Mouse (Mus musculus) gastrocnemius, adult 18-20 months (tissue): ENCODE results near the gene Cmip. TPM values are rescaled to one million over a fixed set of nuclear protein-coding genes. Genes with fewer than 3 reads are reported as not detected.

Experiments
- DNase-seq: peaks from one replicate; pipeline ENCODE4 v3.0.0; 2021; ENCODE audit warnings: low spot score
- total RNA-seq, 2 experiments: library from RNA; stranded (reverse); gene quantifications; 2 replicates each; pipeline ENCODE4 v1.2.3; 2021

Cmip gene
- total RNA-seq, 2 experiments from 2014 or later, result 6.8 to 8.5 TPM

DNA sequence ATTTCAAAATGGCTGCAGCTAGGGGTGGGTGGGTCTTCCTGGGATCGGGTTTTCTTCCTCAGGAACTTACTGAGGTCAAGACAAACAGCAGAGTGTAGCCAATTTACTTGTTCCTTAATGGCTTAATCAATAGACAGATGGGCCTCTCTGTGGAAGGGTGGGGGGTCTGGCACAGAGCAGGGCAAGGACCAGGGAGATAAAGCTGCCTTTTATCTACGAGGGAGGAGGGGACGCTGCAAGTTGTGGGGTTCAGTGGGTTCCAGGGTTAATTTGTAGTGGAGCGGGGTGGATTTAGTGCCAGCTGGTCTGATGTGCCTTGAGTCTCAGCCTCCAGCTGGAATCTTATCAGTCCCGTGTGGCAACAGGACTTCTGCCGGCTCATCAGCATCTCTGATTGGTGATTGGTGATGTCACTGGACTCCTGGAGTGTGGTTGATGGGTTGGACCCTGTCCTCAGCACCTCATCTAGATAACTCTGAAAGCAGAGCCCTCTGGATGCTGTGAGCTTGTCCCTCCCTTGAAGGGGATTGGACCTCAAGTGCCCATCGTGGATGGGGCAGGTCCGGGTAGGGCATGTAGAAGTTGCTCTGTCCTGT lies 65.9 kb downstream of the Cmip start:
- DNase-seq, result no peak

DNA sequence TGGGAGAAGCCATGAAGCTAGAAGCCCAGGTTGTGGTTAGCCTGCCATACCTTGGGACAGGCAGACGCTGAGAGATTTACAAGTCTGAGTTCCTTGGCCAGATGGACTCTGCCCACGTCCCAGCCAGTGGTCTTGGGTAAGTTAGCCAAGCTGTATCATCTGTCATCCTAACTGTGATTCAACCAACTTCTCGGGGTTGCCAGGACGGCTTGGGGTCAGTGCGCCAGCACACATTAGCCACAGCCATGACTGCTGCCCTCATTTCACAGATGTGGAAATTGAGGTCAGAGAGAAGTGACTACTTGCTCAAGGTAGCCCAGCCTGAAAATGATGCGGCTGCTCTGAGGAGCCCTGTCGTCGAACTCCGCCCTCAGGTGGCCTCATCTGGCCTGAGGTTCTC lies 68.0 kb downstream of the Cmip start:
- no peak for DNase-seq

DNA sequence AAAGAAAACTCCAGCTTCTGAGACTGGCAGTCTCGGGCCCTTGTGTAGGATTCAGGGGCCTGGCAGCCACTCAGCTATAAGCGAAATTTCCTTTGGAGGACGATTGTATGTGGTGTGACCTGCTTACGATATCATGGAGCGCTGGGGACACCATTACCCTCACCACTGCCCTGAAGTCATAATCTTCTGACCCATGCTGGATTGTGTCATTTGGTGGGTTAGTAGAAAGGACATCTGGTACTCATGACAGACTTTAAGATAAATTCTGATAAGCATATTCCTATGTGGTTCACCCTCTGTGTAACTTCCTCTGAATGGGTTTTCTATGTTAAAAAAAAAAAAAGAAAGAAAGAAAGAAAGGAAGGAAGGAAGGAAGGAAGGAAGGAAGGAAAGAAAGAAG lies 69.9 kb downstream of the Cmip start:
- no peak for DNase-seq

GRCm38 (mm10) chr8:117327385-117327837 lies 70.5 kb downstream of the Cmip start:
- no peak for DNase-seq

GRCm38 (mm10) chr8:117328758-117329157 lies 71.9 kb downstream of the Cmip start:
- no peak for DNase-seq

DNA sequence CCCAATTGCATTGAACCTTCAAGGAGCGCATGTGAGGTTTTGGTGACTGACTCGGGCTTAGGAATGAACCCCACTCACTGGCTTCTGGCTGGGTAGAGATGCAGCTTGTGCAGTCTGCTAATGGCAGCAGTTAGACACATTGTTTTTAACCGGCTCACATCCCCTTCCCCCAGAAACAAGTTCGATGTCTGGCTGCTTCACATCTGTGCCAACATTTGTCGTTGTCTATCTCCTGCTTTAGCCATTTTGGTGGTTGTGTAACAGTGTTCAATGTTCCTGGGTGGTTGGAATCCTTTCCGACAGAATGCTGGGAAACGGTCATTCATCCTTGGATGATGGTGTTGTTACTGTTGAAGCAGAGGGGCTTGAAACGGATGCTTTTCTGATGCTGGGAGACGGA lies 72.3 kb downstream of the Cmip start:
- DNase-seq, result no peak

- no peak for DNase-seq
Observed at GRCm38 (mm10) chr8:117329903-117330302, 73.0 kb downstream of the Cmip start.

DNA sequence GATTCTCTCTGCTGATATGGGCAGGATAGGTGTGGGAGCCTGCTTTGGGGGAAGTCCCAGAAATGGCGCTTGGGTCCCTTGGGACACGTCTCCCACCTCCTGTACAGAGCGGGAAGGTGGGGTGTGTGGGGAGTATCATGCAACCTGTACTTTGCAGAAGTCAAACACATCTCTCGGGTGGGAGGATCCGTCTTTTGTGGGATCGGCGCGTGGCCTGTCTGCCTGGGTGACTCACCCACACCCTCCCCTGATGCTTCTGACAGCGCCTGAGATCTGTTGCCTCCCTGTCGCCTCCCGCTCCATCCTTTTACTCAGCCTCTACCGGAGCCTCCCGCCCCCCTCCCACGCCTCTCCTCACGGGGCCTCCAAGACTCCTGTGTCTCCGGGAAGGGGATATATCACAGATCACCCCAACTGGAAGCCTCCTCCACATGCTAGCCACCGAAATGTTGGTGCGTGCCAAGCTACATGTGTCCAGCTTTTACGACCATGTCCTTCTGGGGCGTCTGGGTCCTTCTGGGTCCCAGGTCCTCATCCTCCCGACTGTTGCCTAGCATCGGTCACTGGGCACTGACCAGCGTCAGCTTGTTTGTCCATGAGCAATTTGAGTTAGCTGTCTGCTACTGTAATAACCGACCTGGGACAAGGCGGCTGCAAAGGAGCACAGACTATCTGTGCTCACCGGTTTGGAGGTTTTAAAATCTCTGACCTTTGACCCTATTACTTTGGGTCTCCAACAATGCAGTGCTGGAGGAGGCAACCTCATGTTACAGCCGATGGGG lies 75.6 kb downstream of the Cmip start:
- DNase-seq, result no peak

DNA sequence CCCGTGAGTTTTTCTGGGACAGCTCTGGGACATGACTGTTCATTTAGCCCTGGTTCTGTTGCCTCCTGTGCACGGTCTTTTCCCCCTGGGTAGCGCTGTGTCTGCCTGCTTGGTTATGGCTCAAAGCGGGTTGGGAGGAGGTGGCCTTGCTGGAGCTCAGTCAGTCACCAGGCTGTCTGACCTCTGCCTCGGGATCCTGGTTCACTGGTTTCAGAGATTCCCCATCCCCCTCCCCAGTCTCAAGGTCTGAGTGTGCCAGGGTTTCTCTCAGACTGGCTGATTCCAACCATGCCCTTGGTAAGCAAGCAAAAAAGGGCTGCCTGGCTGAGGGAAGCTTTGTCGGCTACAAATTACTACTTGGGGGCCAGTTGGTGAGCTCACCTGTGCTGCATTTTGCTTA lies 76.8 kb downstream of the Cmip start:
- no peak for DNase-seq

DNA sequence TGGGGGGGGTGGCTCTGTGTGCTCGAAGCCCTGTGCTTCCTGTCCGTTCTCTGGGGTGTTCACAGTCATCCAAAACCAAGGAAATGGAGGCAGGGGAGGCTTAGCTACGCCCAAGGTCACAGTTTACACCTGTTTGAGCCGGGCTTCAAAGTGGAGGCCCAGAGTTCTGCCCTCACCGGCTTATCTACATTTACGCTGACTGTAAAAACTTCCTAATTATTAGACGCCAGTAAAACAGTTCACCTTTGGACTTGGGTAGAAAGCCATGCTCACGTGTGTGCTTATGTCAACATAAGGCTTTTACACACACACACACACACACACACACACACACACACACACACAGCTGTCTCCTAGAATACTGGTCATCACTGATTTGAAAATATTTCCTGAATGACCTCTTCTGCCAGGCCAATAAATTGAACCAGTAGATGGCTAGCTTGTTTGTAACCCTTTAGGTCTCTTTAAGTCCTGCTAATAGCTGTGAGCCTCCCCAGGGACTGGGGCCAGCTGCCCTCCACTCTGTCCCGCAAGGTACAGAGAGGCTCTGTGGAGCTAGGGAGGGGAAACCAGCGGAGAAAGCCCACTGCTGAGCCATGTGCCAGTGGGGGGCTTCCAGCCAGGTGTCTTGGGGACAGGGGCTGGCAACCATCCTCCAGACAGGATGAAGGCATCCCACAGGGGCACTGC lies 77.3 kb downstream of the Cmip start:
- no peak for DNase-seq

DNA sequence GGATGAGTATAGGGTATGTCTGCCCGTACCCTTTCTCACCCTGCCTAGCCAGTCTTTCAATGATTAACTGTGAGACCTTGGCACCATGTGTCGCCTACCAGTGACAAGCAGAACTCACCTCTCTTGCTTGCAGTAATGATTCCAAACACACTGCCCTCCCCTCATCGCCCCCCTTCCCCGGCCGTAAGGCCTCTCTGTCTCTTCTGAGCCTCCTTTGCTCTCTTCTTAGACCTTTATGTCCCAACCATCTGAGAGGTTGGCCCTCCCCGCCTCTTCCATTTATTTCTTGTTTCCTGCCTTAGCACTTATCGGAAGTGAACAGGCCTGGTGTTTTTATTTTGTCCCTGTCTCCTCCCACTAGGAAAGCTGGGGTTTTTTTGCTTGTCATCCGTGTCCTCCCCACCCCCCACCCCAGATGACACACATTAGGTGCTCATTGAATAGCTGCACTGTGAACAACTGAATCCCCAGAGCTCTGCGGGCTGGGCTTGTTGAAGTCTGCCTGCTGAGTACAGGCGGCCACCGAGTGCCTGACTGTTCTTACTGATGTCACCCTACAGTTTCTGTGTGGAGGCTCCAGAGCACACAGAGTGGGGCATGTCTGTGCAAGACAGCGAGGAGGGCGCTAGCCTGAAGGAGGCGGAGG lies 78.0 kb downstream of the Cmip start:
- DNase-seq, result no peak

- no peak for DNase-seq
Observed at GRCm38 (mm10) chr8:117335423-117335822, 78.6 kb downstream of the Cmip start.

GRCm38 (mm10) chr8:117337188-117337587 lies 80.3 kb downstream of the Cmip start:
- DNase-seq, result no peak

- DNase-seq, result no peak
Observed at GRCm38 (mm10) chr8:117338678-117339077, 81.8 kb downstream of the Cmip start.

DNA sequence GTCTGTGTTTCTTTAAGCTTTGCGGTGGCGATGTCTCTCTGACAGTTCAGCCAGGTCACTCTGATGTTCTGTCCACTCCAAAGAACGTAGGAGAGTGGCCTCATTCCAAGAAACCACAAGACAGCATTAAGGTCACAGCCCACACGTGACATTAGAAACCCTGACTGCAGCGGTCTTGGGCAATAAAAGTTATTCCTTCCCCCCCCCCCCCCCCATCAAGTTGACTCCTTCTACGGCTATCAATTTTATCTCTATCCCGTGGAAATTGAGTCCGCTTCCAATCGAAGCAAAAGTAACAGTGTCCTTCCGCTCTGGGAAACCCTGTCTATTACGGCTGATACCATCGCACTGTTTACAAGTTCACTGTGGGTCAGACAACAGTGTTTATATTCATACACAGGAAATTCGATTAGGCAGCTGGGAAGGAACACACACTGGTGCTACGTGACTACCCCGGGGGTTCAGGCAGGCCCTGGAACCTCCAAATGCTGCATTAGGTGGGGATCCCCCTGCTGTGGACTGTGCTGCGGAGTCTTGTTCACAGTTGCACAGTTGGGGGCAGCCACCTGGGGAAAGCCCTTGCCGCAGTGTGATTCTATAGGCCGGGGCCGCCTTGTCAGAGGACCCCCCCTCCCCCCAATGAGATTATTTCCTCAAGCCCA lies 82.6 kb downstream of the Cmip start:
- peak; percentile 28 for DNase-seq

GRCm38 (mm10) chr8:117339958-117340651 lies 83.2 kb downstream of the Cmip start:
- DNase-seq, result peak; percentile 20

GRCm38 (mm10) chr8:117340800-117341199 lies 83.9 kb downstream of the Cmip start:
- no peak for DNase-seq

DNA sequence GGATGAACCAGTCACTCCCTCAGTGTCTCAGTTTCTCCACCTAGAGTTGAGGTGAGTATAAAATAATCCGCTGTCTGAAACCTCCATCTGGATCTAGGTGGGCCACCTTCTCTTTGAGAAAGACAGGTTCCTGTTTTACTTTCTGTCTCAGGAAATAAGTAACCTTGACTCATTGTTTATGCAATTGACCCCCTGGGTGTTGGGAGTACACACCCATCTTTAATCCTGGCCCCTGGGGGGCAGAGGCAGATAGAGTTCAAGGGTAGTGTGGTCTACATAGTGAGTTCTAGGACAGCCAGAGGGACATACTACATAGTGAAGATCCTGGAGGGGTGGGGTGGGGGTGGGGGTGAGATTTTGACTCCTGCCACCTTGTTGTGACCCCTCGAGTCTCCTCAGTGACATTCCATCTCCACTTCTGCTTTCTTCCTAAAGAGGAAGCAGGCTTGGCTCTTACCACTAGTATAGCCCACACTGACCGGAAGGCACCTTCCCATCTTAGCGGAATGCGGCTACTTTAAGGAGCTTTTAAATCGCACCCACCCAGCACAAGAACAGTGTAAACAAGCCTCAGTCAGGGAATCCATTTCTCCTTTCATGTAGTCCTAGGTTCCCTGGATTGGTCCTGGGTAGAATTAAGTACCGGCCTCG lies 86.0 kb downstream of the Cmip start:
- no peak for DNase-seq

- no peak for DNase-seq
Observed at GRCm38 (mm10) chr8:117343484-117343883, 86.6 kb downstream of the Cmip start.

DNA sequence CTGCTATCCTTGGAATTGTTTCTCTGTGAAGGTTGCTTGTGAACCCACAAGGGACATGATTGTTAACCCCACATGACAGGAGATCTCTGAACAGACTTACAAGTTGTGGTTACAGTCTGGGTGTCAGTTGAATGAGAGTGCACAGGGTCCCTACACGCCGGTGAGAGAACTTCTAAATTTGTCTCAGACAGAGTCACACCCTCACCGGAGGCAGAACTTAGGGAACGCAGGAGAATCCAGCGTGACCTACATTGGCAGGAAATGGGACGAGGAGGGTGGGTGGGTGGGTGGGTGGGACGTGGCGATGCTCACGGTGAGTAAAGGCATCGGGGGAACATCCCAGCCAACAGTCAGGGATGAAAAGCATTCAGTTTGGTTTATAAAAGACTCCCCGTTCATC lies 88.0 kb downstream of the Cmip start:
- no peak for DNase-seq
